Mouse (Mus musculus): ENCODE measurements around the gene Prkx. TPM values are rescaled to one million over a fixed set of nuclear protein-coding genes. Genes with fewer than 3 reads are reported as not detected.

Gene Prkx
- polyA plus RNA-seq (2014; fragmentation: Nextera tagmentation; extraction: Ambion mirVana), result 21.2 and 22.2 TPM in 2 replicates

- H3K4me1 ChIP-seq (replicated peaks; ENCODE audit: control insufficient read depth, insufficient read depth, low read length), result no peaks in the 10 kb centered on the region
- H3K4me3 ChIP-seq (ENCODE audit: low read depth, low read length), result peak within 1 kb of the TSS; percentile 59
- H3K36me3 ChIP-seq (ENCODE audit: control insufficient read depth, insufficient read depth, low read length), result no peaks in the 10 kb centered on the region
- H3K27ac ChIP-seq (ENCODE audit: low read depth, low read length), result no peak within 1 kb of the TSS
- peak within 1 kb of the TSS; percentile 60 for H3K9ac ChIP-seq (ENCODE audit: low read depth, low read length)
- ATAC-seq (ENCODE audit: low FRiP score), result peak; percentile 84
- DNase-seq (ENCODE audit: low spot score), result peak; percentile 47
- 17% methylated on average over 15 of the region's 19 CpGs for WGBS
- no peaks in the 10 kb centered on the region for H3K9me3 ChIP-seq (ENCODE audit: control insufficient read depth, low read length)
- H3K27me3 ChIP-seq (ENCODE audit: control insufficient read depth, insufficient read depth, low read length), result no peaks in the 10 kb centered on the region
- peak within 1 kb of the TSS; percentile 52 for H3K4me2 ChIP-seq (replicated peaks; ENCODE audit: low read depth, low read length)
Observed at GRCm38 (mm10) chrX:77796238-77796835, at the start of gene Prkx. Prkx (minus strand) TSS chrX:77796278.

DNA sequence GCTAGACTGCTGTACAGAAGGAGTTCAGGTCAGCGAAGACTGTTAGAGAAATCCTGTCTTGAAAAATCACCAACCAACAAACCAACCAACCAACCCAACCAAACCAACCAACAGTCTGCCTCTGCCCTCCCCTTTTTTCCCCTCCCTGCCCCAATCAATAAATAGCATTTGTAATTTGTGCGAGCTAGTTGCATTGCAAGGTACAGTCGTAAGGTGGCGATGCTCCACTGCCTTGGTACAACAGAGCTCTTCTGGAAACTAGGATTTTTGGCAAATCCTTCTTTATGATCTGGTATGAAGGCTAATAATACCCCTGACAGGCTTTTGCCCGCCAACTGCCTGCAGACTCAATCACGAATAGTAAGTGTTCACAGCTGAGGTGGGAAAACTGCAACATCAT is 16.0 kb upstream of the Prkx start:
- no peaks in the 10 kb centered on the region for H3K4me1 ChIP-seq (replicated peaks; ENCODE audit: control insufficient read depth, insufficient read depth, low read length)
- no peak for ATAC-seq (ENCODE audit: low FRiP score)
- no peak overlapping the region for H3K9ac ChIP-seq (ENCODE audit: low read depth, low read length)
- H3K4me2 ChIP-seq (replicated peaks; ENCODE audit: low read depth, low read length), result no peak overlapping the region
- DNase-seq (ENCODE audit: low spot score), result no peak
- H3K9me3 ChIP-seq (ENCODE audit: control insufficient read depth, low read length), result no peaks in the 10 kb centered on the region
- H3K27me3 ChIP-seq (ENCODE audit: control insufficient read depth, insufficient read depth, low read length), result no peaks in the 10 kb centered on the region
- 63% methylated on average over 6 of the region's 6 CpGs for WGBS
- H3K4me3 ChIP-seq (ENCODE audit: low read depth, low read length), result no peak overlapping the region
- no peaks in the 10 kb centered on the region for H3K36me3 ChIP-seq (ENCODE audit: control insufficient read depth, insufficient read depth, low read length)
- H3K27ac ChIP-seq (ENCODE audit: low read depth, low read length), result no peak overlapping the region

DNA sequence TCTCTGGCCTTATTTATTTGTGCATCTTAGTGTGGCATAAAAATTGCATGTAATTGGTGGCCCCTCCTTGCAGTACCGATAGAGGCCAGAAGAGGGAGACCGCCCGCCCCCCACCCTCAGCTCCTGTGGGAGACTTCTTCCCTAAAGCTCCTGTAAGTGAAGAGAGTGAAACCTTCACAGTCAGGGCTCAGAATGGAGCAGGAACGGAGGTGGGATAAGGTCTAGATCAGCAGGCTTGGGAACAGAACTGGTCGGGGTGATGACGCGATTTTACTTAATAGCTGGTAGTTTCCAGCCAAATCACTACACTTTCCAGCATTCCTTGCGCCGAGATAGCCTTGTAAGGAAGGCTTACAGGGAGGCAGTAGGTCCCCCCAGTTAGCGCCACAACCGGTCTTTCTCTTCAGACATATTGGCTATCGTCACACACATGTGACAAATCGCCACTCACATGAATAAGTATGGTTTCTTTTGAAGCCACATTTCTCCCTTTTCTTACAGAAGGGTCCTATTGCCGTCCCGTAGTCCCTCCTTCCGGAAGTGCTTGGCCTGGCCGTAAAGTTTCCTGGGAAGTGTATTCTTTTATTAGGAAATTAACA is 14.6 kb upstream of the Prkx start:
- no peaks in the 10 kb centered on the region for H3K4me1 ChIP-seq (replicated peaks; ENCODE audit: control insufficient read depth, insufficient read depth, low read length)
- no peaks in the 10 kb centered on the region for H3K27me3 ChIP-seq (ENCODE audit: control insufficient read depth, insufficient read depth, low read length)
- peak overlapping the region; percentile 34 for H3K4me3 ChIP-seq (ENCODE audit: low read depth, low read length)
- no peaks in the 10 kb centered on the region for H3K9me3 ChIP-seq (ENCODE audit: control insufficient read depth, low read length)
- peak overlapping the region; percentile 27 for H3K4me2 ChIP-seq (replicated peaks; ENCODE audit: low read depth, low read length)
- WGBS, result 23% methylated on average over 17 of the region's 17 CpGs
- peak; percentile 69 for DNase-seq (ENCODE audit: low spot score)
- no peak overlapping the region for H3K27ac ChIP-seq (ENCODE audit: low read depth, low read length)
- no peak overlapping the region for H3K9ac ChIP-seq (ENCODE audit: low read depth, low read length)
- ATAC-seq (ENCODE audit: low FRiP score), result peak; percentile 85
- no peaks in the 10 kb centered on the region for H3K36me3 ChIP-seq (ENCODE audit: control insufficient read depth, insufficient read depth, low read length)

- H3K4me2 ChIP-seq (replicated peaks; ENCODE audit: low read depth, low read length), result no peak overlapping the region
- no peaks in the 10 kb centered on the region for H3K27me3 ChIP-seq (ENCODE audit: control insufficient read depth, insufficient read depth, low read length)
- H3K4me1 ChIP-seq (replicated peaks; ENCODE audit: control insufficient read depth, insufficient read depth, low read length), result no peaks in the 10 kb centered on the region
- no peak overlapping the region for H3K4me3 ChIP-seq (ENCODE audit: low read depth, low read length)
- WGBS, result 22% methylated on average over 2 of the region's 2 CpGs
- no peaks in the 10 kb centered on the region for H3K36me3 ChIP-seq (ENCODE audit: control insufficient read depth, insufficient read depth, low read length)
- H3K27ac ChIP-seq (ENCODE audit: low read depth, low read length), result no peak overlapping the region
- H3K9ac ChIP-seq (ENCODE audit: low read depth, low read length), result no peak overlapping the region
- no peaks in the 10 kb centered on the region for H3K9me3 ChIP-seq (ENCODE audit: control insufficient read depth, low read length)
- DNase-seq (ENCODE audit: low spot score) (peak; percentile 41), ATAC-seq (ENCODE audit: low FRiP score) (no peak)
Observed at GRCm38 (mm10) chrX:77808602-77809001, 12.5 kb upstream of the Prkx start.

DNA sequence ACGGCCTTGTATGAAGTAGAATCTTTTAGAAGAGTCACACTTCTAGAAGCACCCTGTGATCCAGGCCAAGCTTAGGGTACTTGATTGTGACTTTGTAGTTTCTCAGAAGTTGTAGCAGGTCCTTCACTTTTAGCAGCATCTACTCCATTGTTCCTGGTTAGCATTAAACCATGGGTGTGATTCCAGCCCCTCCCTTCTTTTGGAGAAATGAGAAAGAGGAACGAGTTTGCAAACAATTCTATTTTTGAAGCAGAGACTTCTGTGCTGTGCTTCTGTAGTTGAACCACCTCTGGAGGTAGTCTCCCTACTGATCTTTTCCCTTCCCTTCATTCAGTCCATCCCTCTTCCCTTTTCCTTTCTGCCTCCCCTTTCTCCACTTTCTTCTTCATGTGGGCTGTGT is 6.2 kb upstream of the Prkx start:
- WGBS, result 78% methylated on average over 2 of the region's 2 CpGs
- ATAC-seq (ENCODE audit: low FRiP score) (no peak), DNase-seq (ENCODE audit: low spot score) (no peak)
- Histone ChIP-seq H3K36me3 (ENCODE audit: control insufficient read depth, insufficient read depth, low read length) (no peaks in the 10 kb centered on the region), H3K27ac (ENCODE audit: low read depth, low read length) (no peak overlapping the region), H3K4me2 (replicated peaks; ENCODE audit: low read depth, low read length) (no peak overlapping the region), H3K9ac (ENCODE audit: low read depth, low read length) (no peak overlapping the region), H3K4me3 (ENCODE audit: low read depth, low read length) (no peak overlapping the region), H3K9me3 (ENCODE audit: control insufficient read depth, low read length) (no peaks in the 10 kb centered on the region), H3K4me1 (replicated peaks; ENCODE audit: control insufficient read depth, insufficient read depth, low read length) (no peaks in the 10 kb centered on the region), H3K27me3 (ENCODE audit: control insufficient read depth, insufficient read depth, low read length) (no peaks in the 10 kb centered on the region)

- no peaks in the 10 kb centered on the region for H3K27me3 ChIP-seq (ENCODE audit: control insufficient read depth, insufficient read depth, low read length)
- H3K4me1 ChIP-seq (replicated peaks; ENCODE audit: control insufficient read depth, insufficient read depth, low read length), result no peaks in the 10 kb centered on the region
- 68% methylated on average over 1 of the region's 1 CpGs for WGBS
- ATAC-seq (ENCODE audit: low FRiP score), result no peak
- no peak for DNase-seq (ENCODE audit: low spot score)
- no peak overlapping the region for H3K4me3 ChIP-seq (ENCODE audit: low read depth, low read length)
- no peak overlapping the region for H3K27ac ChIP-seq (ENCODE audit: low read depth, low read length)
- no peaks in the 10 kb centered on the region for H3K9me3 ChIP-seq (ENCODE audit: control insufficient read depth, low read length)
- no peaks in the 10 kb centered on the region for H3K36me3 ChIP-seq (ENCODE audit: control insufficient read depth, insufficient read depth, low read length)
- no peak overlapping the region for H3K4me2 ChIP-seq (replicated peaks; ENCODE audit: low read depth, low read length)
- H3K9ac ChIP-seq (ENCODE audit: low read depth, low read length), result no peak overlapping the region
Observed at GRCm38 (mm10) chrX:77801543-77801942, 5.5 kb upstream of the Prkx start.

DNA sequence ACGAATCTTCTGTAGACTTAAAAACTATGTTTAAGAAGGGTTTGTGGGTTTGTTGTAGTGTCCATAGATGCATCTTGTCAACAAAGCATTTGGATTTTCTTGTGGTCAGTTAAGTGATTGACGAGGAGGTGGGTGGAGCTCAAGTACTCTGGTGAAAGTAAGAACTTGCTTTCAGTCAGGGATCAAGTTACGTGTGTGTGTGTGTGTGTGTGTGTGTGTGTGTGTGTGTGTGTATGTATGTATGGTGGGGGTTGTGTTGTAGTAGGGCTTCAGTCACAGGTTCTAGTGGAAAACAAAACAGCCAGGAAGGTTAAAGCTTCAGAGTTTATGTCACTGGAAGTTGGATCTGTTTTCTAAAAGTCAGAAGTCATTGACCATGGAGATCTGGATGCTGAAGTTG is 3.5 kb upstream of the Prkx start:
- H3K9me3 ChIP-seq (ENCODE audit: control insufficient read depth, low read length), result no peaks in the 10 kb centered on the region
- no peak overlapping the region for H3K27ac ChIP-seq (ENCODE audit: low read depth, low read length)
- H3K9ac ChIP-seq (ENCODE audit: low read depth, low read length), result no peak overlapping the region
- H3K4me2 ChIP-seq (replicated peaks; ENCODE audit: low read depth, low read length), result no peak overlapping the region
- H3K4me1 ChIP-seq (replicated peaks; ENCODE audit: control insufficient read depth, insufficient read depth, low read length), result no peaks in the 10 kb centered on the region
- H3K4me3 ChIP-seq (ENCODE audit: low read depth, low read length), result no peak overlapping the region
- WGBS, result 74% methylated on average over 3 of the region's 3 CpGs
- no peaks in the 10 kb centered on the region for H3K27me3 ChIP-seq (ENCODE audit: control insufficient read depth, insufficient read depth, low read length)
- no peak for ATAC-seq (ENCODE audit: low FRiP score)
- DNase-seq (ENCODE audit: low spot score), result no peak
- no peaks in the 10 kb centered on the region for H3K36me3 ChIP-seq (ENCODE audit: control insufficient read depth, insufficient read depth, low read length)

GRCm38 (mm10) chrX:77797801-77798200 is 1.7 kb upstream of the Prkx start:
- H3K9ac ChIP-seq (ENCODE audit: low read depth, low read length), result no peak overlapping the region
- H3K4me2 ChIP-seq (replicated peaks; ENCODE audit: low read depth, low read length), result no peak overlapping the region
- no peaks in the 10 kb centered on the region for H3K9me3 ChIP-seq (ENCODE audit: control insufficient read depth, low read length)
- ATAC-seq (ENCODE audit: low FRiP score) (no peak), DNase-seq (ENCODE audit: low spot score) (no peak)
- no peak overlapping the region for H3K27ac ChIP-seq (ENCODE audit: low read depth, low read length)
- H3K4me3 ChIP-seq (ENCODE audit: low read depth, low read length), result no peak overlapping the region
- no peaks in the 10 kb centered on the region for H3K4me1 ChIP-seq (replicated peaks; ENCODE audit: control insufficient read depth, insufficient read depth, low read length)
- no peaks in the 10 kb centered on the region for H3K36me3 ChIP-seq (ENCODE audit: control insufficient read depth, insufficient read depth, low read length)
- H3K27me3 ChIP-seq (ENCODE audit: control insufficient read depth, insufficient read depth, low read length), result no peaks in the 10 kb centered on the region

GRCm38 (mm10) chrX:77796916-77797315 is 838 bp upstream of the Prkx start:
- H3K27ac ChIP-seq (ENCODE audit: low read depth, low read length), result no peak overlapping the region
- ATAC-seq (ENCODE audit: low FRiP score) (no peak), DNase-seq (ENCODE audit: low spot score) (no peak)
- H3K9ac ChIP-seq (ENCODE audit: low read depth, low read length), result no peak overlapping the region
- H3K4me3 ChIP-seq (ENCODE audit: low read depth, low read length), result no peak overlapping the region
- H3K36me3 ChIP-seq (ENCODE audit: control insufficient read depth, insufficient read depth, low read length), result no peaks in the 10 kb centered on the region
- 72% methylated on average over 1 of the region's 1 CpGs for WGBS
- no peaks in the 10 kb centered on the region for H3K4me1 ChIP-seq (replicated peaks; ENCODE audit: control insufficient read depth, insufficient read depth, low read length)
- H3K9me3 ChIP-seq (ENCODE audit: control insufficient read depth, low read length), result no peaks in the 10 kb centered on the region
- no peaks in the 10 kb centered on the region for H3K27me3 ChIP-seq (ENCODE audit: control insufficient read depth, insufficient read depth, low read length)
- no peak overlapping the region for H3K4me2 ChIP-seq (replicated peaks; ENCODE audit: low read depth, low read length)

Data from hindbrain, embryonic 11.5 days (tissue).